Mouse (Mus musculus) spleen, adult 12 weeks (tissue): ENCODE results near the gene Gm7138.
"Not testable (repeated sequence)": the region's sequence is repeated elsewhere in the genome, so short reads cannot be mapped to it uniquely, and the experiment has no call there.

Experiments used
- DNase-seq: peaks from one replicate; pipeline ENCODE4 v3.0.0; 2022; ENCODE audit warnings: low spot score

Gene Gm7138

DNA sequence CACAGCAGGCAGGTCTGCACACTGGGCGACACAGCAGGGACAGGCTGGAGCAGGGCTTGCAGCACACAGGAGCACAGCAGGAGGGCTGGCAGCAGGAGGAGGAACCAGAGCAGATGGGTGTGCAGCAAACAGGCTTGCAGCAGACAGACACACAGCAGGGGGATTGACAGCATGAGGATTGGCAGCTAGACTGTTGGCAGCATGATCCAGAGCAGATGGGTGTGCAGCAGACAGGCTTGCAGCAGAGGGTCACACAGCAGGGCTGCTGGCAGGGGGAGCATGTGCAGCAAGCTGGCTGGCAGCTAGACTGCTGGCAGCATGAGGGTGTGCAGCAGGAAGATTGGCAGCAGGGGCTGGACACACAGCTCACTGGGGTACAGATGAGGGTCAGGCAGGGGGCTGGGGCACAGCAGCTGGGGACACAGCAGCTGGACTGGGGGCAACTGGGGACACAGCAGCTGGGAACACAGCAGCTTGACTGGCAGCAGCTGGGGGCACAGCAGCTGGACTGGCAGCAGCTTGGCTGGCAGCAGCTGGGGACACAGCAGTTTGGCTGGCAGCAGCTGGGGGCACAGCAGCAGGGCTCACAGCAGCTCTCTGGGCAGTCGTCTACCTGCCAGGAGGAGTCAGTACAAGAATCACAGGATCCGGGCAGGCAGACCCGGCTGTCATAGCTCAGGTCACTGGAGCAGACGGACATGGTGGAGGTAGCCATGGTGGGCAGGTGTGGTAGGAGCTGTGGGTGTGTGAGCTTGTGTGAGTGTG, 34.6 kb downstream of the Gm7138 start, which contains the start of gene Gm18596:
Gene Gm18596, minus strand, starts transcription at position 715 of the 765 bp plus-strand sequence.
- not testable (repeated sequence) for DNase-seq

- no peak for DNase-seq
Observed at GRCm38 (mm10) chr10:77738929-77739328, 37.8 kb downstream of the Gm7138 start.

GRCm38 (mm10) chr10:77735928-77736327, 40.8 kb downstream of the Gm7138 start:
- DNase-seq = no peak

DNA sequence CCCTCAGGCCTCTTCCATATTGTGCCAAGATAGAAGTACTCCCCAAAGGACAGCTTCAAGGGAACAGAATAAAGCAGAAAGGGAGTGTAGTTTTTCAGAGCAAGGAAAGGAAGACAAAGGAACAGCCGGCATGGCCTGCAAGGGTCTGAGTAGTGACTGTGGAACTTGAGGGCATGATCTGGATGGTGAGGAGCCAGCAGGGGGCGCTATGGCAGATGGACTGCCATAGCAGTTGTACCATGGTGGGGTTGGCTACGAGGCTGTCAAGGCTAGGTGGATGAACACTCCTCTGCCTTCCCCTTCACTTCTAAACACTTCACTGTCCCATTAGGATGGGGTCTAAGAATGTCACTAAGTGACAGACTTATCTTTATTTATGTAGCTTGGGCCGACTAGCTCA, 47.5 kb downstream of the Gm7138 start:
- DNase-seq = no peak

- no peak for DNase-seq
Observed at GRCm38 (mm10) chr10:77728280-77728679, 48.5 kb downstream of the Gm7138 start.
